Mouse (Mus musculus) hindbrain, postnatal 0 days (tissue): ENCODE results near the gene Tomm34. TPM values are rescaled to one million over a fixed set of nuclear protein-coding genes. Genes with fewer than 3 reads are reported as not detected.
A peak's percentile ranks its signal among the peaks of the same experiment; 100 is the strongest.

ENCODE experiments used
- ATAC-seq: fragments of 200-750 bp; cut with Nextera tagmentation; 2 replicates; pipeline ENCODE4 v1.8.0; 2017; ENCODE audit warnings: mild to moderate bottlenecking, moderate TSS enrichment, moderate library complexity
- DNase-seq: peaks from one replicate; pipeline ENCODE4 v3.0.0-alpha.2; 2015; ENCODE audit warnings: low spot score
- H3K27ac ChIP-seq: fragments of 300-500 bp; sonication (generic); 2 replicates; pipeline ENCODE4 v1.5.1; 2014; ENCODE audit warnings: mild to moderate bottlenecking
- H3K27me3 ChIP-seq: fragments of 300-500 bp; sonication (generic); 2 replicates; pipeline ENCODE4 v1.6.1; 2014; ENCODE audit warnings: low read length, mixed read lengths; ENCODE audit not compliant: insufficient read depth
- H3K36me3 ChIP-seq: fragments of 300-500 bp; sonication (generic); 2 replicates; pipeline ENCODE4 v1.6.1; 2014; ENCODE audit warnings: low read length, mixed read lengths; ENCODE audit not compliant: insufficient read depth
- H3K4me1 ChIP-seq: fragments of 300-500 bp; sonication (generic); 2 replicates; pipeline ENCODE4 v1.6.1; 2014; ENCODE audit warnings: antibody characterized with exemption, low read length, mixed read lengths; ENCODE audit not compliant: insufficient read depth
- H3K4me2 ChIP-seq: fragments of 300-500 bp; sonication (generic); 2 replicates; pipeline ENCODE4 v1.6.1; 2014; ENCODE audit warnings: low read depth, mild to moderate bottlenecking, low read length, moderate library complexity, mixed read lengths
- H3K4me3 ChIP-seq: fragments of 300-500 bp; sonication (generic); 2 replicates; pipeline ENCODE4 v1.5.1; 2014; ENCODE audit warnings: low read length
- H3K9ac ChIP-seq: fragments of 300-500 bp; sonication (generic); replicated peaks from 2 replicates; pipeline ENCODE4 v1.6.1; 2014; ENCODE audit warnings: mild to moderate bottlenecking, low read length, moderate library complexity, mixed read lengths
- H3K9me3 ChIP-seq: fragments of 300-500 bp; sonication (generic); 2 replicates; pipeline ENCODE4 v1.6.1; 2016; ENCODE audit warnings: low read length, mixed read lengths
- CTCF ChIP-seq: IDR thresholded peaks from 2 replicates; pipeline ENCODE4 v1.5.1; 2016; ENCODE audit warnings: antibody characterized with exemption, control low read depth, low read depth
- WGBS: fragments of 180-500 bp; shearing (Covaris S2); extraction: QIAGEN DNeasy Blood & Tissue Kit; methylation state at CpG from one replicate; pipeline ENCODE4 v1.1.7; 2014; 5-methylcytosine and 5-hydroxymethylcytosine counted together
- polyA plus RNA-seq: library from polyadenylated mRNA; unstranded; fragments of >200 nt; fragmentation: Nextera tagmentation; extraction: Ambion mirVana; gene quantifications from 2 replicates; pipeline ENCODE4 v1.2.1, GENCODE M21; 2015
- total RNA-seq: library from RNA; depleted of rRNA; stranded (reverse); fragments of >200 nt; gene quantifications from 2 replicates; pipeline ENCODE4 v1.2.3, GENCODE M21; 2014; rRNA removed

Gene Tomm34
- total RNA-seq (38.9 and 45.8 TPM in 2 replicates), polyA plus RNA-seq (45.8 and 46.5 TPM in 2 replicates)

- peak; percentile 96 for ATAC-seq
- WGBS: under 1% methylated on average over 55 of the region's 55 CpGs
Measured at GRCm38 (mm10) chr2:164070765-164071436, at the start of gene Tomm34. Gene Tomm34, minus strand, starts transcription at chr2:164071169.

GRCm38 (mm10) chr2:164119503-164119902, 48.5 kb upstream of the Tomm34 start:
- Histone ChIP-seq H3K9me3 (no peaks in the 10 kb centered on the region), H3K9ac (no peak overlapping the region), H3K4me2 (no peak overlapping the region), H3K27ac (no peak overlapping the region), H3K4me3 (no peak overlapping the region), H3K27me3 (no peaks in the 10 kb centered on the region), H3K4me1 (no peaks in the 10 kb centered on the region), H3K36me3 (peaks cover 15% of the 10 kb centered on the region)
- no peak for TF ChIP-seq CTCF
- WGBS: 96% methylated on average over 6 of the region's 6 CpGs
- ATAC-seq (no peak), DNase-seq (no peak)

More at GRCm38 (mm10) chr2:164070765-164071436, at the start of gene Tomm34:
- no peaks in the 10 kb centered on the region for H3K9me3 ChIP-seq
- peak within 1 kb of the TSS; percentile 85 for H3K4me2 ChIP-seq
- 0 out of 2 replicates have a peak, but pooled peaks cover 7% of the 10 kb centered on the region for H3K36me3 ChIP-seq
- peak within 1 kb of the TSS; percentile 86 for H3K27ac ChIP-seq
- no peaks in the 10 kb centered on the region for H3K27me3 ChIP-seq
- H3K9ac ChIP-seq: peak within 1 kb of the TSS; percentile 86
- peak within 1 kb of the TSS; percentile 84 for H3K4me3 ChIP-seq
- TF ChIP-seq CTCF: no peak
- DNase-seq: peak; percentile 95
- H3K4me1 ChIP-seq: peaks cover 16% of the 10 kb centered on the region

- H3K9me3 ChIP-seq: no peaks in the 10 kb centered on the region
- no peak for DNase-seq
- H3K4me3 ChIP-seq: no peak overlapping the region
- peaks cover 15% of the 10 kb centered on the region for H3K36me3 ChIP-seq
- no peak for ATAC-seq
- no peaks in the 10 kb centered on the region for H3K4me1 ChIP-seq
- H3K9ac ChIP-seq: no peak overlapping the region
- TF ChIP-seq CTCF: no peak
- H3K27me3 ChIP-seq: no peaks in the 10 kb centered on the region
- WGBS: 87% methylated on average over 10 of the region's 10 CpGs
- H3K4me2 ChIP-seq: no peak overlapping the region
- H3K27ac ChIP-seq: no peak overlapping the region
Measured at GRCm38 (mm10) chr2:164115531-164115930, 44.6 kb upstream of the Tomm34 start.

- no peaks in the 10 kb centered on the region for H3K4me1 ChIP-seq
Measured at GRCm38 (mm10) chr2:164114051-164114450, 43.1 kb upstream of the Tomm34 start.

GRCm38 (mm10) chr2:164111546-164111945, 40.6 kb upstream of the Tomm34 start:
- Histone ChIP-seq H3K9ac (no peak overlapping the region), H3K9me3 (no peaks in the 10 kb centered on the region), H3K36me3 (peaks cover 5% of the 10 kb centered on the region; the same call in 1 of the 2 replicates), H3K27me3 (no peaks in the 10 kb centered on the region), H3K4me3 (no peak overlapping the region), H3K4me2 (no peak overlapping the region), H3K27ac (no peak overlapping the region), H3K4me1 (no peaks in the 10 kb centered on the region)
- WGBS: 89% methylated on average over 8 of the region's 8 CpGs
- TF ChIP-seq CTCF: no peak
- ATAC-seq: no peak
- DNase-seq: no peak

More at GRCm38 (mm10) chr2:164114051-164114450, 43.1 kb upstream of the Tomm34 start:
- Histone ChIP-seq H3K9ac (no peak overlapping the region), H3K9me3 (no peaks in the 10 kb centered on the region), H3K36me3 (peaks cover 5% of the 10 kb centered on the region; the same call in 1 of the 2 replicates), H3K27ac (no peak overlapping the region), H3K4me3 (no peak overlapping the region), H3K27me3 (no peaks in the 10 kb centered on the region), H3K4me2 (no peak overlapping the region)
- TF ChIP-seq CTCF: no peak
- 92% methylated on average over 6 of the region's 6 CpGs for WGBS
- ATAC-seq (no peak), DNase-seq (no peak)

- Histone ChIP-seq H3K9ac (no peak overlapping the region), H3K27ac (no peak overlapping the region), H3K27me3 (no peaks in the 10 kb centered on the region), H3K4me2 (no peak overlapping the region), H3K9me3 (no peaks in the 10 kb centered on the region), H3K36me3 (peaks cover 5% of the 10 kb centered on the region; the same call in 1 of the 2 replicates), H3K4me3 (no peak overlapping the region), H3K4me1 (no peaks in the 10 kb centered on the region)
- no peak for TF ChIP-seq CTCF
- 62% methylated on average over 4 of the region's 4 CpGs for WGBS
- DNase-seq (no peak), ATAC-seq (no peak)
Measured at GRCm38 (mm10) chr2:164108501-164108900, 37.5 kb upstream of the Tomm34 start.
